Mouse (Mus musculus): Measurements from ENCODE around the gene Esd. TPM values are rescaled to one million over a fixed set of nuclear protein-coding genes. Genes with fewer than 3 reads are reported as not detected.

The Esd gene
- polyA plus RNA-seq, 2 experiments = 174 to 315 TPM

DNA sequence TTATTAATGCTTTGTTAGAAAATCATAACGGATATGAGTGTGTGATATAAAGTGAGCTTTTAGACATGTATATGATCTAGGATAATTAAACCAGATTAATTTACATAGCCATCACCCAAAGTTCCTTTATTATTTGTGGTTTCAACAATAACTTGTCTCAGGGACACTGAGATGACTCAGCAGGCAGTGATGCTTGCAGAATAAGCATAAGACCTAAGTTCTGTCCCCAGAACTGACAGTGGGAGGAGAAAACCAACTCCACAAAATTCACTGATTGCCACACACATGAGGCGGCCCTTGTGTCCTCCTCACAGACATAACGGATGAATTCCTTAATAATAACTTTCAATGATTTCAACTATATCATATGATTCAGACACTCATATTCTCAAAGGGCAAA lies 32.9 kb upstream of the Esd start:
- WGBS = 78% methylated on average over 3 of the region's 3 CpGs
- H3K36me3 ChIP-seq (ENCODE audit: control insufficient read depth, insufficient read depth, low read length) = no peaks in the 10 kb centered on the region
- no peak overlapping the region for H3K27ac ChIP-seq (replicated peaks; ENCODE audit: low read depth, low read length)
- no peaks in the 10 kb centered on the region for H3K4me1 ChIP-seq (ENCODE audit: control insufficient read depth, insufficient read depth, low read length)
- ATAC-seq (ENCODE audit: low FRiP score, low read depth) (no peak), DNase-seq (ENCODE audit: low spot score) (no peak)
- H3K4me3 ChIP-seq (replicated peaks; ENCODE audit: low read length) = no peak overlapping the region
- no peak overlapping the region for H3K4me2 ChIP-seq (replicated peaks; ENCODE audit: low read depth, low read length, severe bottlenecking)
- H3K27me3 ChIP-seq (ENCODE audit: control insufficient read depth, insufficient read depth, low read length) = no peaks in the 10 kb centered on the region
- H3K9ac ChIP-seq (ENCODE audit: low read depth, low read length, severe bottlenecking) = no peak overlapping the region
- TF ChIP-seq POLR2A (IDR thresholded peaks at IDR 0.05; ENCODE audit: borderline replicate concordance, extremely low read depth, insufficient read depth, insufficient read length) = no peak
- H3K9me3 ChIP-seq (ENCODE audit: control insufficient read depth, low read length) = no peaks in the 10 kb centered on the region

- H3K27ac ChIP-seq (replicated peaks; ENCODE audit: low read depth, low read length) = no peak overlapping the region
- H3K9ac ChIP-seq (ENCODE audit: low read depth, low read length, severe bottlenecking) = no peak overlapping the region
- H3K4me2 ChIP-seq (replicated peaks; ENCODE audit: low read depth, low read length, severe bottlenecking) = no peak overlapping the region
- H3K4me1 ChIP-seq (ENCODE audit: control insufficient read depth, insufficient read depth, low read length) = no peaks in the 10 kb centered on the region
- H3K36me3 ChIP-seq (ENCODE audit: control insufficient read depth, insufficient read depth, low read length) = no peaks in the 10 kb centered on the region
- no peaks in the 10 kb centered on the region for H3K9me3 ChIP-seq (ENCODE audit: control insufficient read depth, low read length)
- H3K27me3 ChIP-seq (ENCODE audit: control insufficient read depth, insufficient read depth, low read length) = no peaks in the 10 kb centered on the region
- H3K4me3 ChIP-seq (replicated peaks; ENCODE audit: low read length) = no peak overlapping the region
- ATAC-seq (ENCODE audit: low FRiP score, low read depth) = 0 out of 2 replicates have a peak, but pooled peaks have one; percentile 30
- no peak for TF ChIP-seq POLR2A (IDR thresholded peaks at IDR 0.05; ENCODE audit: borderline replicate concordance, extremely low read depth, insufficient read depth, insufficient read length)
- no peak for DNase-seq (ENCODE audit: low spot score)
- WGBS = 25% methylated on average over 6 of the region's 6 CpGs
Measured at GRCm38 (mm10) chr14:74703930-74704329, 28.2 kb upstream of the Esd start.

GRCm38 (mm10) chr14:74709054-74709453 lies 23.0 kb upstream of the Esd start:
- WGBS = 24% methylated on average over 3 of the region's 3 CpGs
- Histone ChIP-seq H3K4me1 (ENCODE audit: control insufficient read depth, insufficient read depth, low read length) (no peaks in the 10 kb centered on the region), H3K36me3 (ENCODE audit: control insufficient read depth, insufficient read depth, low read length) (no peaks in the 10 kb centered on the region), H3K27ac (replicated peaks; ENCODE audit: low read depth, low read length) (no peak overlapping the region), H3K9ac (ENCODE audit: low read depth, low read length, severe bottlenecking) (no peak overlapping the region), H3K4me2 (replicated peaks; ENCODE audit: low read depth, low read length, severe bottlenecking) (no peak overlapping the region), H3K4me3 (replicated peaks; ENCODE audit: low read length) (no peak overlapping the region), H3K27me3 (ENCODE audit: control insufficient read depth, insufficient read depth, low read length) (no peaks in the 10 kb centered on the region), H3K9me3 (ENCODE audit: control insufficient read depth, low read length) (no peaks in the 10 kb centered on the region)
- no peak for TF ChIP-seq POLR2A (IDR thresholded peaks at IDR 0.05; ENCODE audit: borderline replicate concordance, extremely low read depth, insufficient read depth, insufficient read length)
- DNase-seq (ENCODE audit: low spot score) (peak; percentile 71), ATAC-seq (ENCODE audit: low FRiP score, low read depth) (no peak)

- Histone ChIP-seq H3K27ac (replicated peaks; ENCODE audit: low read depth, low read length) (no peak overlapping the region), H3K9ac (ENCODE audit: low read depth, low read length, severe bottlenecking) (no peak overlapping the region), H3K27me3 (ENCODE audit: control insufficient read depth, insufficient read depth, low read length) (no peaks in the 10 kb centered on the region), H3K4me3 (replicated peaks; ENCODE audit: low read length) (no peak overlapping the region), H3K4me1 (ENCODE audit: control insufficient read depth, insufficient read depth, low read length) (no peaks in the 10 kb centered on the region), H3K9me3 (ENCODE audit: control insufficient read depth, low read length) (no peaks in the 10 kb centered on the region), H3K4me2 (replicated peaks; ENCODE audit: low read depth, low read length, severe bottlenecking) (no peak overlapping the region), H3K36me3 (ENCODE audit: control insufficient read depth, insufficient read depth, low read length) (no peaks in the 10 kb centered on the region)
- DNase-seq (ENCODE audit: low spot score) (no peak), ATAC-seq (ENCODE audit: low FRiP score, low read depth) (no peak)
- no peak for TF ChIP-seq POLR2A (IDR thresholded peaks at IDR 0.05; ENCODE audit: borderline replicate concordance, extremely low read depth, insufficient read depth, insufficient read length)
- 74% methylated on average over 3 of the region's 3 CpGs for WGBS
Measured at GRCm38 (mm10) chr14:74723541-74723940, 8.6 kb upstream of the Esd start.

GRCm38 (mm10) chr14:74731221-74732078 lies 647 bp upstream of the Esd start:
- no peaks in the 10 kb centered on the region for H3K27me3 ChIP-seq (ENCODE audit: control insufficient read depth, insufficient read depth, low read length)
- no peak for DNase-seq (ENCODE audit: low spot score)
- H3K9ac ChIP-seq (ENCODE audit: low read depth, low read length, severe bottlenecking) = peak overlapping the region; percentile 84; the same call in 1 of the 2 replicates
- H3K4me1 ChIP-seq (ENCODE audit: control insufficient read depth, insufficient read depth, low read length) = peaks cover 5% of the 10 kb centered on the region; the same call in 1 of the 2 replicates
- no peaks in the 10 kb centered on the region for H3K9me3 ChIP-seq (ENCODE audit: control insufficient read depth, low read length)
- peak; percentile 34; the same call in 1 of the 2 replicates for ATAC-seq (ENCODE audit: low FRiP score, low read depth)
- no peak overlapping the region for H3K27ac ChIP-seq (replicated peaks; ENCODE audit: low read depth, low read length)
- H3K4me2 ChIP-seq (replicated peaks; ENCODE audit: low read depth, low read length, severe bottlenecking) = peak overlapping the region; percentile 71
- H3K4me3 ChIP-seq (replicated peaks; ENCODE audit: low read length) = peak overlapping the region; percentile 90
- TF ChIP-seq POLR2A (IDR thresholded peaks at IDR 0.05; ENCODE audit: borderline replicate concordance, extremely low read depth, insufficient read depth, insufficient read length) = no peak
- peaks cover 11% of the 10 kb centered on the region for H3K36me3 ChIP-seq (ENCODE audit: control insufficient read depth, insufficient read depth, low read length)
- WGBS = 25% methylated on average over 9 of the region's 9 CpGs
